Mouse (Mus musculus): ENCODE results near the gene Cd59b.
"Not testable (repeated sequence)": the region's sequence is repeated elsewhere in the genome, so short reads cannot be mapped to it uniquely, and the experiment has no call there.

DNA sequence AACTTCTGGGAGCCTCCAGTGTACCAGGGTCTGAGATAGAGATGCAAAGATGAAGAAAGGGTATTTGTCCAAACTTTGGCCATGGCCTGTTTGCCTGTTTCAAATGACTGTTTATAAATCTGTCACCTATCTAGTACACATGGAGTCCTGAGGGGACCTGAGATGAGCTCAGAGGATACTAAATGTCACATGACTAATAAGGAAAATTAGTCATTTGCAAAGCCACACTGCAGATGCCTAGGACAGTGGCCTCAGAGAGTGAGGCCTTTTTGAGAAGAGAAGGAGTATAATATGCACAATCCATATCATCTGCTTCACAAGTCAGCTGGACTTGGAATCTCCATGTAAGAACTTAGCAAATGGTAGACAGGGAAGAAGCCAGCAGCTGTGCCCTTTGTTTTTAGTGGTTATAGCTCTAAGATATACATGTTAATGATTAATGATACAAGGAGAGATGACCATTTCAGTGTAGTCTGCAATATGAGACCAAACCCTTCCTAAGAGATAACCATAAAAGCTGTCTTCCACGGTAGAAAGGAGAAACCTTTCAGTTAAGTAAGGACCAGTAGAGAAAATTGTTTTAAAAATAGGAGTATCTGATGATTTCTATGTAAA lies 11.9 kb downstream of the Cd59b start:
- not testable (repeated sequence) for TF ChIP-seq CTCF (IDR thresholded peaks at IDR 0.05; ENCODE audit: control insufficient read depth, insufficient read depth, low read length); POLR2A (IDR thresholded peaks at IDR 0.05; ENCODE audit: borderline replicate concordance, control insufficient read depth, low read depth, low read length)
